Mouse (Mus musculus): ENCODE measurements around the gene Ddx50. TPM values are rescaled to one million over a fixed set of nuclear protein-coding genes. Genes with fewer than 3 reads are reported as not detected.
A peak's percentile ranks its signal among the peaks of the same experiment; 100 is the strongest.
"Not testable (repeated sequence)": the region's sequence is repeated elsewhere in the genome, so short reads cannot be mapped to it uniquely, and the experiment has no call there.

Ddx50 gene
- polyA plus RNA-seq, 1 experiment from 2014 or later = 149 TPM

DNA sequence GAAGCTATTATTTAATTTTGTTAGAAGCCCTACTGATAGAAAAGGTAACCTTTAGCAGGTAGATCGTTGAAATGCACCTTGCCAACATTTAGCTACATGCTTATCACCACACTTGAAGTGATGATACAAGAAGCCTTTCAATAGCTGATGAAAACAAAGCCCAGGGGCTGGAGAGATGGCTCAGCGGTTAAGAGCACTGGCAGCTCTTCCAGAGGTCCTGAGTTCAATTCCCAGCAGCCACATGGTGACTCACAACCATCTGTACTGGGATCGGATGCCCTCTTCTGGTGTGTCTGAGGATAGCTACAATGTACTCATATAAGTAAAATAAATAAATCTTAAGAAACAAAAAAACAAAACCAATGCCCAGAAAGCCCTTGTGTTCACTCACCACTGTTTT is 46.9 kb downstream of the Ddx50 start:
- Histone ChIP-seq H3K9me3 (ENCODE audit: control insufficient read depth, low read length) (no peaks in the 10 kb centered on the region), H3K9ac (ENCODE audit: low read depth, low read length) (no peak overlapping the region), H3K4me3 (ENCODE audit: low read depth, low read length) (no peak overlapping the region), H3K4me1 (ENCODE audit: control insufficient read depth, insufficient read depth, low read length) (peaks cover 4% of the 10 kb centered on the region; the same call in 1 of the 2 replicates), H3K36me3 (ENCODE audit: control insufficient read depth, insufficient read depth, low read length) (0 out of 2 replicates have a peak, but pooled peaks cover 3% of the 10 kb centered on the region), H3K27me3 (replicated peaks; ENCODE audit: control insufficient read depth, insufficient read depth, low read length) (no peaks in the 10 kb centered on the region), H3K4me2 (ENCODE audit: low read depth, low read length) (no peak overlapping the region), H3K27ac (replicated peaks; ENCODE audit: low read depth, low read length) (no peak overlapping the region)
- 89% methylated on average over 3 of the region's 3 CpGs for WGBS
- DNase-seq (ENCODE audit: low spot score) (no peak), ATAC-seq (ENCODE audit: low read depth) (no peak)

DNA sequence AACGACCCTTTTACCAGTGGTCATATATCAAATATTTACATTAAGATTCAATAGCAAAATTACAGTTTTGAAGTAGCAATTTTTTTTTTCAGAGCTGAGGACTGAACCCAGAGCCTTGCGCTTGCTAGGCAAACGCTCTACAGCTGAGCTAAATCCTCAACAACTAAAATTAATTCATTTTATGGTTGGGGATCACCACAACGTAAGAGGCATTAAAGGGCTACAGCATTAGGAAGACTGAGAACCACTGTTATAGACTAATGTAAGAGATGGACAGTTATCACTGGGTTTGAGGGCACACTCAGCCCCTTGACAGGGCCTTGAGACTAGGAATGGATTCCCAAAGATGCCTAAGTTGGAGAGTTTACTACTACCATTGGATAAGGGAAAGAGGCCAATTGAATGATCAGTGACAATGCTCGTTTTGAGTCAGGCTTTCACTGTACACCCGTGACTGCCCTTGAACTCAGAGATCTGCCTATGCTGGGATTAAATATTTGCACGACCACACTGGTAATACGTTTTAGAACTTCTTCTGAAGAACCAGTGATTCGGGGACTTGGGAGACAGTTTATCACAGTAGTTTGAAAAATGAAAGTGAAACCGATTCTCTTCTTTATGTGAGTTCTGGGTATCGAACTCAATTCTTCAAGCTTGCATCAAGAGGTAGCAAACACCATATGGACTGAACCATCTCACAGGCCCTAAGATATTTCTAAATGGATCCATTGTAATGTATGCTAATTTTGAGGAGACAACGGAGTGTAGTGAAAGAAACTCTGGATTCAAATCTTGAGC is 47.6 kb downstream of the Ddx50 start:
- Histone ChIP-seq H3K4me1 (ENCODE audit: control insufficient read depth, insufficient read depth, low read length) (peaks cover 4% of the 10 kb centered on the region; the same call in 1 of the 2 replicates), H3K27me3 (replicated peaks; ENCODE audit: control insufficient read depth, insufficient read depth, low read length) (no peaks in the 10 kb centered on the region), H3K4me3 (ENCODE audit: low read depth, low read length) (no peak overlapping the region), H3K36me3 (ENCODE audit: control insufficient read depth, insufficient read depth, low read length) (peaks cover 5% of the 10 kb centered on the region; the same call in 1 of the 2 replicates), H3K27ac (replicated peaks; ENCODE audit: low read depth, low read length) (no peak overlapping the region), H3K9ac (ENCODE audit: low read depth, low read length) (no peak overlapping the region), H3K4me2 (ENCODE audit: low read depth, low read length) (no peak overlapping the region), H3K9me3 (ENCODE audit: control insufficient read depth, low read length) (no peaks in the 10 kb centered on the region)
- WGBS = 84% methylated on average over 12 of the region's 12 CpGs
- DNase-seq (ENCODE audit: low spot score) = no peak
- no peak for ATAC-seq (ENCODE audit: low read depth)

DNA sequence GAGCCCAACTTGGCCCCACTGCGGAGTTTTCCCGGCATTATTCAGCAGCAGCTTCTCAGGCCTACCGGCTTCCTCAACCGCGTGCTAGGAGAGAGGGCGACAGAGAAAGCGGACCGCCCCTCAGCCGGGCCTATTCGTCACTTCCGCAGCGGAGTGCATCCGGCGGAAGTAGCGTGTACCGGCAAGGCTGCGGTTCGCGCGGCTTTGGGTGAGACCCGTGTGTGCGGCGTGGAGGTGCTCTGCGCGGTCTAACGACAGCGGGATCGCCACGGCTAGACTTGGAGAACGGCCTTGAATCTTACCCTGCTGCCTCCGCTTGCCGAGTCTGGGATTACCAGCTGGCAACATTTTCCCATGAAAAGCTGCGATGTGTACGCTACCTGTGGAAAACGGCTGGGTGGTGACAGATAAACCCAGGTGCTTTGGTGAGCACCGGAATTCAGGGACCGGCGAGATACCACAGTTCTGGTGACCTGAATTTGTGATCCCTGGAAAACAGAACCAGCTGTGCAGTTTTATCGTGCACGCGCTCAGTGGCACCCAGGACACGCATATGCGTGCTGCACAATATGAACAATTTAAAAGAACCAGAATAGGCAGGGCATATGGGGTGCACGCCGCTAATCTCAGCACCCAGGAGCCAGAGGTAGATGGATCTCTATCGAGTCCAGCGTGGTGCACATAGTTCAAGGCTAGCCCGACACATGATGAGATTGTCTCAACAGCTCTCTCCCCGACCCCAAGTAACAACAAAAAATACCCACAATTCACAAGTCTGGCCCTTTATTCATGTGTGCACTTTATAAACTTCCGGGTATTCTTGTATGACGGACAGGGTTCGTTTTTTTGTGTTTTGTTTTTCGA is 48.6 kb downstream of the Ddx50 start, which contains the start of gene Ddx21:
Ddx21 (minus strand) TSS at position 105 of the 864 bp plus-strand sequence.
- DNase-seq (ENCODE audit: low spot score) (peak; percentile 96), ATAC-seq (ENCODE audit: low read depth) (peak; percentile 98)
- 5% methylated on average over 52 of the region's 53 CpGs for WGBS
- no peaks in the 10 kb centered on the region for H3K27me3 ChIP-seq (replicated peaks; ENCODE audit: control insufficient read depth, insufficient read depth, low read length)
- H3K4me2 ChIP-seq (ENCODE audit: low read depth, low read length) = peak within 1 kb of the TSS; percentile 97
- H3K4me3 ChIP-seq (ENCODE audit: low read depth, low read length) = peak within 1 kb of the TSS; percentile 96
- peaks cover 4% of the 10 kb centered on the region; the same call in 1 of the 2 replicates for H3K4me1 ChIP-seq (ENCODE audit: control insufficient read depth, insufficient read depth, low read length)
- peak within 1 kb of the TSS; percentile 74 for H3K27ac ChIP-seq (replicated peaks; ENCODE audit: low read depth, low read length)
- H3K36me3 ChIP-seq (ENCODE audit: control insufficient read depth, insufficient read depth, low read length) = peaks cover 15% of the 10 kb centered on the region
- no peaks in the 10 kb centered on the region for H3K9me3 ChIP-seq (ENCODE audit: control insufficient read depth, low read length)
- H3K9ac ChIP-seq (ENCODE audit: low read depth, low read length) = peak within 1 kb of the TSS; percentile 82

DNA sequence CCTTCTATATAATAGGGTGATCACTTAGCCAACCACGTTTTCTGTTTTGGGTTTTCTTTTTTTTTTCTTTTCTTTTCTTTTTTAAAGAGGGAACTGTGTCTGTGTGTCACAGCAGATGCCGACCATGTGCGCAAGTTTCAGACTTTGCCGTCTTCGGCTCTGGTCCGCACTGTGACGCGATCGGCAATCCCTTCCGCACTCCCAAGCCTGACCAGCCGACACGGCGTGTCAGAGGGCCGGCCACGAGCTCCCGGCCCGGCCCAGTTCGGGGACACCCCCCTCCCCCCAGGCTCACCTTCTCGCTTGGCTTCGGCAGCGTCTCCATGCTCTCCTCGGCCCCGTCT is 49.2 kb downstream of the Ddx50 start:
- 1% methylated on average over 23 of the region's 23 CpGs for WGBS
- peak; percentile 76 for ATAC-seq (ENCODE audit: low read depth)
- Histone ChIP-seq H3K36me3 (ENCODE audit: control insufficient read depth, insufficient read depth, low read length) (peaks cover 21% of the 10 kb centered on the region), H3K27me3 (replicated peaks; ENCODE audit: control insufficient read depth, insufficient read depth, low read length) (no peaks in the 10 kb centered on the region), H3K27ac (replicated peaks; ENCODE audit: low read depth, low read length) (peak overlapping the region; percentile 74), H3K9me3 (ENCODE audit: control insufficient read depth, low read length) (no peaks in the 10 kb centered on the region), H3K4me1 (ENCODE audit: control insufficient read depth, insufficient read depth, low read length) (peaks cover 4% of the 10 kb centered on the region; the same call in 1 of the 2 replicates), H3K4me2 (ENCODE audit: low read depth, low read length) (peak overlapping the region; percentile 97), H3K4me3 (ENCODE audit: low read depth, low read length) (peak overlapping the region; percentile 96), H3K9ac (ENCODE audit: low read depth, low read length) (peak overlapping the region; percentile 82)
- peak; percentile 9 for DNase-seq (ENCODE audit: low spot score)

DNA sequence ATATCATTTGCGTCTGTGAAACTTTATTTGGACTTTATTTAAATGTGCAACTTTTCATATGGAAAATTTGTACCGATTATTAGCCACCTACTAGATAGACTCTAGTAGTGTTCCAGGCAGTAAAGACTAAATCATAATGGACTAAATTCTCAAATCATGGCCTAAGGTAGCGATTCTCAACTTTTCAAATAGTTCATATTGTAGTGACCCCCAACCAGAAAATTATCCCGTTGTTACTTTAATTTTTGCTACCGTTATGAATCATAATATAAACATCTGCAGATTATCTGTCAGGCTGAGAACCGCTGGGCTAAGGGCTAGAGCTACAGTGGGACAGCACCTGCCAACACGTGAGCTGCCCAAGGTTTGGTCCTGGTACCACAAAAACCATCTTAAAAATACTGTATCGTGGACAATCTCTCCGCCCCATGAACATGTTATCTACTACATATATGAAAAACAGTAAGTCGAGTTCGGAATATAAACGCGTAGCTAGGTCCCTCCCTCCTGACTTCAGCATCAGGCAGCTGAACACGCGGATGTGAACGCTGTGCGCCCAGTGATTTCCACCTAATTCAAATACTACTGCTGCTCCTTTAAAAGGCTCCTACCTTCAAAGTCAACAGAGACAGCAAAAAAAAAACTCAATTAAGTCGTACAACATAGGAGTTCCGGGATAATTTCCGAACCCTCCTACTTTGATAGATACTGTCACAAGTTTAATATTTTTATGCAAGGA is 49.8 kb downstream of the Ddx50 start:
- Histone ChIP-seq H3K9me3 (ENCODE audit: control insufficient read depth, low read length) (no peaks in the 10 kb centered on the region), H3K4me1 (ENCODE audit: control insufficient read depth, insufficient read depth, low read length) (peaks cover 4% of the 10 kb centered on the region; the same call in 1 of the 2 replicates), H3K27me3 (replicated peaks; ENCODE audit: control insufficient read depth, insufficient read depth, low read length) (no peaks in the 10 kb centered on the region), H3K9ac (ENCODE audit: low read depth, low read length) (peak overlapping the region; percentile 82), H3K36me3 (ENCODE audit: control insufficient read depth, insufficient read depth, low read length) (peaks cover 24% of the 10 kb centered on the region), H3K27ac (replicated peaks; ENCODE audit: low read depth, low read length) (peak overlapping the region; percentile 74; the same call in 1 of the 2 replicates), H3K4me2 (ENCODE audit: low read depth, low read length) (peak overlapping the region; percentile 97), H3K4me3 (ENCODE audit: low read depth, low read length) (peak overlapping the region; percentile 96)
- WGBS = 11% methylated on average over 20 of the region's 20 CpGs
- ATAC-seq (ENCODE audit: low read depth) (no peak), DNase-seq (ENCODE audit: low spot score) (no peak)

DNA sequence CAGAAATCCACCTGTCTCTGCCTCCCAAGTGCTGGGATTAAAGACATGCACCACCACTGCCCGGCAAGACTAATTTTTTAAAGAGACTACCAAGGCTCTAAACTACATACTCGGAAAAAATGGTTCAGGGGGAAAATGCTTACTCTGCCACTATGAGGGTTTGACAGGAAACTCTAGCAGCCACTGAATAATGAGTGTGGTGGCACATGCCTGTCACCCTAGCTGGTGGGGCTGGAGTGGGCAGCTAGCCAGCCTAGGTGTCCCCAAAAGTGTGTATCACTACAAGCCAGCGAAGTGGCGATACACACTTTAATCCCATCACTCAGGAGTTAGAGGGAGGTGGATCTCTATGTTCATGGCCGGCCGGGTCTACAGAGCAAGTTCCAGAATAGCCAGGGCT is 51.0 kb downstream of the Ddx50 start:
- Histone ChIP-seq H3K27ac (replicated peaks; ENCODE audit: low read depth, low read length) (no peak overlapping the region), H3K4me2 (ENCODE audit: low read depth, low read length) (no peak overlapping the region), H3K4me3 (ENCODE audit: low read depth, low read length) (no peak overlapping the region), H3K27me3 (replicated peaks; ENCODE audit: control insufficient read depth, insufficient read depth, low read length) (no peaks in the 10 kb centered on the region), H3K9ac (ENCODE audit: low read depth, low read length) (no peak overlapping the region), H3K9me3 (ENCODE audit: control insufficient read depth, low read length) (no peaks in the 10 kb centered on the region), H3K4me1 (ENCODE audit: control insufficient read depth, insufficient read depth, low read length) (peaks cover 4% of the 10 kb centered on the region; the same call in 1 of the 2 replicates), H3K36me3 (ENCODE audit: control insufficient read depth, insufficient read depth, low read length) (peaks cover 34% of the 10 kb centered on the region)
- ATAC-seq (ENCODE audit: low read depth) (no peak), DNase-seq (ENCODE audit: low spot score) (no peak)
- WGBS = 89% methylated on average over 6 of the region's 6 CpGs

DNA sequence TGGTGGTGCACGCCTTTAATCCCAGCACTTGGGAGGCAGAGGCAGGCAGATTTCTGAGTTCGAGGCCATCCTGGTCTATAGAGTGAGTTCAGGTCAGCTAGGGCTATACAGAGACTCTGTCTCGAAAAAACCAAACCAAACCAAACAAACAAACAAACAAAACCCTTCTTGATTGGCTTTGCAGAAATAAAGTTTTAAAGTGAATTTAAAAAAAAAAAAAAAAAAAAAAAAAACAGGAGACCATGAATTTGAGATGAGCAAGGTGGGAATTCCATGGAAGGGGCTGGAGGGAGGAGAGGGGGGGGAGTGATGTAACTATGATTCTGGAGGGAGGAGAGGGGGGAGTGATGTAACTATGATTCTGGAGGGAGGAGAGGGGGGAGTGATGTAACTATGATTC is 51.7 kb downstream of the Ddx50 start:
- not testable (repeated sequence) for H3K4me2 ChIP-seq (ENCODE audit: low read depth, low read length); ATAC-seq (ENCODE audit: low read depth)
- 95% methylated on average over 3 of the region's 3 CpGs for WGBS

DNA sequence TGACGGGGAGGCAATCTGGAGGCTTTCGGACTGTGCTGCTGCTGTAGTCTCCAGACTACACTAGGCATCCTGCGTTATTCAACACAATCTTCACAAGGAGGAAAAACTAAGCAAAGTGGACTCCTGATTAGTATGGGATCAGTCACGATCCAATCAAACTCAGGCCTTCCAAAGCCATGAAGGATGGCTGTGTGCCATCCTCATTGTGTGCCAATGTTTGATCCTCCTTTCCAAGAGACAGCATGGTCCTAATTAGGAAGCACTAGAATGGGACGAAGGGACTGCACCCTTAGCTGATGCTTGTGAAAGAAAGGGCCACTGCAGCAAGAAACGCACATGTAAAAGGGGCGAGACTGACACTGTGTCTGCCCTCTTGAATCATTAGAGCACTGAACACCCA is 58.5 kb downstream of the Ddx50 start:
- DNase-seq (ENCODE audit: low spot score) (no peak), ATAC-seq (ENCODE audit: low read depth) (no peak)
- H3K4me1 ChIP-seq (ENCODE audit: control insufficient read depth, insufficient read depth, low read length) = no peaks in the 10 kb centered on the region
- WGBS = 84% methylated on average over 7 of the region's 7 CpGs
- no peaks in the 10 kb centered on the region for H3K27me3 ChIP-seq (replicated peaks; ENCODE audit: control insufficient read depth, insufficient read depth, low read length)
- H3K27ac ChIP-seq (replicated peaks; ENCODE audit: low read depth, low read length) = no peak overlapping the region
- no peak overlapping the region for H3K9ac ChIP-seq (ENCODE audit: low read depth, low read length)
- H3K4me2 ChIP-seq (ENCODE audit: low read depth, low read length) = no peak overlapping the region
- no peaks in the 10 kb centered on the region for H3K9me3 ChIP-seq (ENCODE audit: control insufficient read depth, low read length)
- H3K4me3 ChIP-seq (ENCODE audit: low read depth, low read length) = no peak overlapping the region
- H3K36me3 ChIP-seq (ENCODE audit: control insufficient read depth, insufficient read depth, low read length) = peaks cover 90% of the 10 kb centered on the region

More for the DNA sequence above, 51.7 kb downstream of the Ddx50 start:
- not testable (repeated sequence) for H3K4me3 ChIP-seq (ENCODE audit: low read depth, low read length); H3K4me1 ChIP-seq (ENCODE audit: control insufficient read depth, insufficient read depth, low read length); H3K27ac ChIP-seq (replicated peaks; ENCODE audit: low read depth, low read length); H3K9me3 ChIP-seq (ENCODE audit: control insufficient read depth, low read length); DNase-seq (ENCODE audit: low spot score); H3K9ac ChIP-seq (ENCODE audit: low read depth, low read length); H3K27me3 ChIP-seq (replicated peaks; ENCODE audit: control insufficient read depth, insufficient read depth, low read length)
- peaks cover 42% of the 10 kb centered on the region for H3K36me3 ChIP-seq (ENCODE audit: control insufficient read depth, insufficient read depth, low read length)

Measured in embryonic facial prominence, embryonic 14.5 days (tissue).